Mouse (Mus musculus): ENCODE data around the gene Hist1h3c.

DNA sequence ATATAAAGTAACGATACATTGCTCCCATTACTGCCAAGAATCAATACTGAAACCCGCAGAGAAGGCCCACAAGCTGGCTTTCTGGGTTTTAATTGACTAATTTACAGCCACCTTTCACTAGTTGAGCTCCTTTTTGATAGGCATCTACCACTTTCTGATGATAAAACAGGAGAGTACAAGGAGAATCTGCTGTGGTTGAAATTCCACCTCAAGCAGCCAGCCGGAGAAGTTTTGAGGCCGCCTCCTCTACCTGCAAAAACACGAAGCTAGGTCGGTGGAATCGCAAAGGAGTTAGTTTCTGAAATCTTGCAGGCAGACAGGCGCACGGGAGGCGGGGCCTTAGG, 17.8 kb upstream of the Hist1h3c start:
- TF ChIP-seq GATA1 (IDR thresholded peaks at IDR 0.05; ENCODE audit: low read length): no peak
- TF ChIP-seq TAL1 (IDR thresholded peaks at IDR 0.05; ENCODE audit: low read length): no peak

Measured in erythroblast, embryonic 14.5 days (primary cell).